Mouse (Mus musculus): Measurements from ENCODE around the gene Wfdc3. TPM values are rescaled to one million over a fixed set of nuclear protein-coding genes. Genes with fewer than 3 reads are reported as not detected.

The Wfdc3 gene
- polyA plus RNA-seq, 1 experiment = 2.6 TPM

DNA sequence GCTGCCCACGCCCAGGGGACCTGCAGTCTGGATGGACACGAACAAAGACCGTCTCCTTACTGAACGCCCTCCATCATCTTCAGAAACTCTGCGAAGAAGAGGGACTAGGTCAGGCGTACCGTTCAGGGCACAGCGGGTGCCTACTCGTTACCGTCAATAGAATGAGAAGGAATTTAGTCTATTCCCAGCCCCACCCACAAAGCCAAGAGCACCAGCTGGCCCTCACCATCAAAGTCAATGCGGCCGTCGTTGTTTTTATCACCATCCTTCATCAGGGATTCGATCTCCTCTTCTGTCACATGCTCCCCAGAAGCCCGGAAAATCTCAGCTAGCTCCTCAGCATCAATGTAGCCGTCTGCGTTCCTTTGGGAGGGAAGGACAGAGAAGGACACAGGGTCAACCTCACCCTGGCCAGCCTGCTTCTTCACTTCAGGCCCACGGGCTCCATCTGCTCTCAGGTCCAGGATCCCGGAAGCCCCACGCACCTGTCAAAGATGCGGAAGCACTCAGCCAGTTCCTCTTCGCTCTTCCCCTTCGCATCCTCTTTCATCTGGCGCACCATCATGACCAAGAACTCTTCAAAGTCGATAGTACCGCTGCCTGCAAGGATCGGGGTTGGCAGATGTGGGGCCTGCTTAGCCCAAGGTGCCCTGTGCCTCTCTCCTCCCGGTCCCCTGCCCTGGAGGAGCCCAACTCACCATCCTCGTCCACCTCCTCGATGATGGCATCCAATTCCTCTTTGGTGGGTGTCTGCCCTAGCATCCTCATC is 31.7 kb upstream of the Wfdc3 start:
- Histone ChIP-seq H3K4me3 (ENCODE audit: insufficient read depth, low read length) (no peak overlapping the region), H3K4me1 (ENCODE audit: control insufficient read depth, insufficient read depth, low read length) (no peaks in the 10 kb centered on the region), H3K27ac (ENCODE audit: insufficient read depth, low read length) (no peak overlapping the region)
- no peak for TF ChIP-seq CTCF (IDR thresholded peaks at IDR 0.05; ENCODE audit: extremely low read depth, insufficient read depth, low read length)

DNA sequence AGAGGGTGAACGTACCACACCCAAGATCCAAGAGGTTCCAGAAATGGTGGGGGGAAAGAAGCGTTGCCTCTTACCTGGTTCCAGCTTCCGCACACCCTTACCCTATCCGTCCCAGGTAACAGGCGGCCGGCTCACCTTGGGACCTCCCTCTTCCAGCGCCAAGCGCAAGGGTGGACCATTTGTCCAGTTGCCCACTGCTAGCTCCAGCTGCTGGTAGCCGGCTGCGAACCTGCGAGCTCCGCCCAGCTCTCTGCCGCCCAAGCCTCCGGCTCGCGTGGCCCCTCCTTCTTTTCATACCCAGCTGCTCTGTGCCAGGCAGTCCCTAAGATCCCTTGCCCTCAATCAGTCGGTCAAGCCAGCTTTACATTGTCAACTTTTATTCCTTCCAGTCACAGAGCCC is 31.1 kb upstream of the Wfdc3 start:
- Histone ChIP-seq H3K4me1 (ENCODE audit: control insufficient read depth, insufficient read depth, low read length) (no peaks in the 10 kb centered on the region), H3K4me3 (ENCODE audit: insufficient read depth, low read length) (no peak overlapping the region), H3K27ac (ENCODE audit: insufficient read depth, low read length) (no peak overlapping the region)
- TF ChIP-seq POLR2A (IDR thresholded peaks at IDR 0.05; ENCODE audit: extremely low read depth, insufficient read depth, low read length) (no peak), CTCF (IDR thresholded peaks at IDR 0.05; ENCODE audit: extremely low read depth, insufficient read depth, low read length) (no peak)

DNA sequence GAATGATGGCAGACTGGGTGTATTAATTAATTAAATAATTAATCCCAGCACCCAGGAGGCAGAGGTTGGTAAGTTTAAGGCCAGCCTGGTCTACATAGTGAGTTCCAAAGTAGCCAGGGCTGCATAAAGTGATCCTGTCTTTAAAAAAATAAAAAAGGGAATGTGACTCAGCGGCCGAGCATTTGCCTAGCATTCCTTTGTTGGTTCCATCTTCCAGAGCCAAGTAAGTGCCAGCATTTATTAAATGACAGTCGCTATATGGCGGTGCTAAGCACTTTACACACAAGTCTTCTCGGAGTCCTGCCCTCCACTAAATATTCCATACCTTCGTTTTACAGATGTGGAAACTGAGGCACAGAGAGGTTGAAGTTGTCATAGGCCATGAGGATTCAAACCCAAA is 30.4 kb upstream of the Wfdc3 start:
- TF ChIP-seq POLR2A (IDR thresholded peaks at IDR 0.05; ENCODE audit: extremely low read depth, insufficient read depth, low read length) (no peak), CTCF (IDR thresholded peaks at IDR 0.05; ENCODE audit: extremely low read depth, insufficient read depth, low read length) (no peak)
- Histone ChIP-seq H3K4me1 (ENCODE audit: control insufficient read depth, insufficient read depth, low read length) (no peaks in the 10 kb centered on the region), H3K4me3 (ENCODE audit: insufficient read depth, low read length) (no peak overlapping the region), H3K27ac (ENCODE audit: insufficient read depth, low read length) (no peak overlapping the region)

DNA sequence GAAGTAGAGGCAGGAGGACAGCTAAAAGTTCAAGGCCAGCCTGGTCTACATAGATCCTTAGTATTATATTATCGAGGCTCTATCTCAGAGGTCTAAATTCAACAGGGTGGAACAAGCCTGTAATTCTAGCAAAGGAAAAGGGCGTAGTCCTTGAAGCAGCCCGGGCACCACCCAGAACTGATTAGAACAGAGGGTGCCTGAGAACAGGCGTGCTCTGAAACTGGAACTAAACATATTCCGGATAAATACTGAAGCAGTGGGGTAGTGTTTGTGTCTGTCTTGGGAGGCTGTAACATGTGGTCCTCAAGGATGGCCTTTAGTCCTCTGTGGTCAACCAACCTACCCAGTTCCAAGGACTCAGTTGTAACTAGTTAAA is 28.2 kb upstream of the Wfdc3 start:
- H3K4me3 ChIP-seq (ENCODE audit: insufficient read depth, low read length) = no peak overlapping the region
- TF ChIP-seq CTCF (IDR thresholded peaks at IDR 0.05; ENCODE audit: extremely low read depth, insufficient read depth, low read length) (no peak), POLR2A (IDR thresholded peaks at IDR 0.05; ENCODE audit: extremely low read depth, insufficient read depth, low read length) (no peak)

DNA sequence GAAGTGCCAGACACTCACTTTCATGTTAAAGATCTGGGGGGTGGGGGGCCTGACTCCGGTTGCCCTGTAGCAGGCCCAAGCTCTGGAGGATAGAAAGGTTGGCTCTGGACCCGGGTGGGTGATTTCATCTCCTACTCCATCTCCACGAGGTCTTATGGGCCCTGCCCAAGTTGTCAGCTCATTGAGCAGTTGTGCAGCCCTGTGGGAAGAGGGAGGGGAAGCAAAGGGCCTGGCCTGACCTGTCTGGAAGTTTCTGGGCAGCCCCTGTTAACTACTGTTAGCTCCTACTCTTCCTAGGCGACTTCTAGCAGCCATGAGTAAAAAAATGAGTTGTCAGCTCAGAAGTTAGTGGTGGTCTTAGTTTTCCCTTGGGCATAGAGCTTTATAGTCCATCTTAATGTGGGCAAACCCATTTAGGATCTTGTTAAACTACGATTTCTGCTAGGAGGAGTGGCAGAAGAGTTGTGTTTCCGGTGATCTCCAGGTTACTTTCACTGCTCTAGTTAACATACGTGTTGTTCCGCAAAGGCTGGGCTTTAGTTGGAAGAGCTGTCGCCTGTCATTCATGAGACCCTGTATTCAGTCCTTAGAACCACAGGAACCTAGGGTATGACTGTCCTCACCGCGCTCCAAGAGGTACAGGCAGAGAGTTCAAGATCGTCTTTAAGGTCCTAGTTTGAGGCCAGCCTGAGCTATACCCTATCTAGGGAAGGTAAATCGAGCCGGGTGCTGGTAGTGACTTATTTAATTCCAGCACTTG is 27.7 kb upstream of the Wfdc3 start:
- no peak overlapping the region for H3K27ac ChIP-seq (ENCODE audit: insufficient read depth, low read length)
- TF ChIP-seq CTCF (IDR thresholded peaks at IDR 0.05; ENCODE audit: extremely low read depth, insufficient read depth, low read length) = no peak
- no peak for TF ChIP-seq POLR2A (IDR thresholded peaks at IDR 0.05; ENCODE audit: extremely low read depth, insufficient read depth, low read length)
- H3K4me1 ChIP-seq (ENCODE audit: control insufficient read depth, insufficient read depth, low read length) = no peaks in the 10 kb centered on the region
- no peak overlapping the region for H3K4me3 ChIP-seq (ENCODE audit: insufficient read depth, low read length)

More for the DNA sequence above, 28.2 kb upstream of the Wfdc3 start:
- Histone ChIP-seq H3K4me1 (ENCODE audit: control insufficient read depth, insufficient read depth, low read length) (no peaks in the 10 kb centered on the region), H3K27ac (ENCODE audit: insufficient read depth, low read length) (no peak overlapping the region)

DNA sequence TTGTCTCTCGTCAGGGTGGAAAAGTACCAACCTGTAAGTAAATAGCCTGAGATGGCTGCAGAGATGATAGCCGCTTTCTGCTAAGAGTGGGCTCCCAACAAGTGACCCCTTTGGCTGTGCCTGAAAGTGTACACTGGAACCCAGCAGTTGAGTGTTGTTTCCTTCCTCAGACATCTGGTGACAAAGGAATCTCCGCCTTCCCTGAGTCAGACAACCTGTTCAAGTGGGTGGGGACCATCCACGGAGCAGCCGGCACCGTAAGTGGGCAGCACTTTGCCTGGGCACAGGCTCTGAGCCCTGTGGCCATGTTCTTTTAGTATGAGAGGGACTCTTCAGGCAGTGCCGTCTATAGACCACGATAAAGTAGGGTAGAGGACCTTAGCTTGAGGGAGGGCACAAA is 25.4 kb upstream of the Wfdc3 start:
- Histone ChIP-seq H3K4me1 (ENCODE audit: control insufficient read depth, insufficient read depth, low read length) (no peaks in the 10 kb centered on the region), H3K4me3 (ENCODE audit: insufficient read depth, low read length) (no peak overlapping the region), H3K27ac (ENCODE audit: insufficient read depth, low read length) (no peak overlapping the region)
- TF ChIP-seq CTCF (IDR thresholded peaks at IDR 0.05; ENCODE audit: extremely low read depth, insufficient read depth, low read length) (no peak), POLR2A (IDR thresholded peaks at IDR 0.05; ENCODE audit: extremely low read depth, insufficient read depth, low read length) (no peak)

DNA sequence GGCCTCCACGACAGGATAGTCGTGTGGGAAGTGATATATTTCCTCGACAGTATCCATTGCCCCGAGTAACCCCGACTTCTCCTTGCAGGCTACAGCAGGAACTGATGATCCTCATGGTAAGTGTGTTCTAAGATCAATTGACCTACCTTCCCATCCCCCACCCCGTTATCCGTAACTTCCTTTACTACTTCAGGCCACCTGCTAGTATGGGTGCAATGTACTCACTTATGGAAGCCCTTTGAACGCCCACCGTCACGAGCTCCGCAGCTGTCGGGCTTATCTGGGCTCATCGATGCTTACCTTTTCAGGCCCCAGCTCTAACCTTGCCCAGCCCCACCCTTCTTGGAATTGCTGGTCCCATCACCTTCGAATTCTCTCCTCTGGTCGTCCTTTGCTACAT is 24.5 kb upstream of the Wfdc3 start:
- Histone ChIP-seq H3K4me3 (ENCODE audit: insufficient read depth, low read length) (peak overlapping the region; percentile 34; the same call in 1 of the 2 replicates), H3K27ac (ENCODE audit: insufficient read depth, low read length) (no peak overlapping the region), H3K4me1 (ENCODE audit: control insufficient read depth, insufficient read depth, low read length) (no peaks in the 10 kb centered on the region)
- TF ChIP-seq POLR2A (IDR thresholded peaks at IDR 0.05; ENCODE audit: extremely low read depth, insufficient read depth, low read length) (no peak), CTCF (IDR thresholded peaks at IDR 0.05; ENCODE audit: extremely low read depth, insufficient read depth, low read length) (no peak)

DNA sequence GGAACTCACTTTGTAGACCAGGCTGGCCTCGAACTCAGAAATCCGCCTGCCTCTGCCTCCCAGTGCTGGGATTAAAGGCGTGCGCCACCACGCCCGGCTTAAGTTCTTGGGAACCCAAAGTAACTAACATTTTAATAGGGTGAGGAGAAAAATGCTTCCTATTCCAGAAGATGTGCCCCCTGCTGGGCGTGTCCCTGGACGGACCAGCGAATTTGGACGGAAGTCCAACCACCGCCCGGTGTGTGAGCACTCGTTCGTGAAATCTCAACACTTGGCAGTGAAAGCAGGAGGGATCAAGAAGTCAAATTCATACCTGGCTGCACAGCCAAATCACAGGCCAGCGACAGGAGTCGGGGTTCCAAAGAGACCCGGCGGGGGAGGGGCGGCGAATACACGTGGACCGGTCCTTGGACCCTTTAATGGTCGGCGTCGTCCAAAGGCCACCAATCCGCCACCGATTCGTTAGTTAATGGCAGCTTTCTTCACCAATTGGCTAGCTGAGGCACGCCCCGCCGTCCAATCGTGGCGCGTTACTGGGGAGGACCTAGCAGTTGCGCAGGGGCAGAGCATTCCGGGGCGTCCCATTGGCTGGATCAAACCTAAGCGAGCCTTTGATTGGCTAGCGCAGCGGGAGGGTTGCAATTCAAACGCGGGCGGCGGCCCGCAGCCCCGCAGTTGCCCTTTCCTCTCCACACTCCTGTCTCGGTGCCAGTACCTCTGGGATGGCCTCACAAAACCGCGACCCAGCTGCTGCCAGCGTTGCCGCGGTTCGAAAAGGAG is 23.7 kb upstream of the Wfdc3 start, which contains the start of gene Ube2c:
Gene Ube2c (plus strand): TSS at position 641 of the 780 bp plus-strand sequence.
- Histone ChIP-seq H3K27ac (ENCODE audit: insufficient read depth, low read length) (no peak within 1 kb of the TSS), H3K4me1 (ENCODE audit: control insufficient read depth, insufficient read depth, low read length) (no peaks in the 10 kb centered on the region), H3K4me3 (ENCODE audit: insufficient read depth, low read length) (peak within 1 kb of the TSS; percentile 34)
- 0 out of 2 replicates have a peak, but pooled peaks have one; percentile 2 for TF ChIP-seq CTCF (IDR thresholded peaks at IDR 0.05; ENCODE audit: extremely low read depth, insufficient read depth, low read length)
- no peak for TF ChIP-seq POLR2A (IDR thresholded peaks at IDR 0.05; ENCODE audit: extremely low read depth, insufficient read depth, low read length)

DNA sequence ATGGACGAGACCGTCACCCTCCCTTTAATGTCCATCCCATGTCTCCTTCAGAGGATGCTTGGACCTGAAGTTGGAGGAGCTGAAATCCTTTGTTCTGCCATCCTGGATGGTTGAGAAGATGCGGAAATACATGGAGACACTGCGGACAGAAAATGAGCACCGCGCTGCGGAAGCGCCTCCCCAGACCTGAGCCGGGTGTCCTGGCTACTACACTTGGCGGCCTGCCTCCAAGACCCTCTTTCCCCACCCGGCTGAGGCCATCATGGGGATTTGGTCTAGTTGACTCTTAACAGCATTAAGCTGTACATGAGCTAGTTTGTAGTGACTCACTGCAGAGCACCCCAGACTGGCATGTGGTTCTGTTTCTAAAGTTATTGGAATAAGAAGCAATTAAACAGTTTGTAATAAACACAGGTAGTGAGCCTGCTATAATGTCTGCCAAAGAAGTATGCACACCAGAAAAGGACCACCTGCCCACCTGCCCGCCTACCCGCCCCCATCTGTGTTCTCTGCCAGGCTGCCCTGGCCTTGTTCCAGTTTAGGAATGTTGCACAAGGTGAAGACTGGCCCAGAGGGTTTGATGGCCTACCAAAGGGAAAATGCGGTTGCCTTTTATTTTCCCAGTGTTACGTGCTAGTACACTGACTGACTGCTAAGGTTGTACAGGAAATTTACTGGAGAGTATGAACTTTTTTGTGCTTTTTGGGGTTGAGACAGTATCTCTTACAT is 22.2 kb upstream of the Wfdc3 start:
- H3K4me1 ChIP-seq (ENCODE audit: control insufficient read depth, insufficient read depth, low read length) = no peaks in the 10 kb centered on the region
- TF ChIP-seq POLR2A (IDR thresholded peaks at IDR 0.05; ENCODE audit: extremely low read depth, insufficient read depth, low read length) (no peak), CTCF (IDR thresholded peaks at IDR 0.05; ENCODE audit: extremely low read depth, insufficient read depth, low read length) (no peak)
- no peak overlapping the region for H3K4me3 ChIP-seq (ENCODE audit: insufficient read depth, low read length)
- H3K27ac ChIP-seq (ENCODE audit: insufficient read depth, low read length) = no peak overlapping the region

Data from cortical plate, adult 2 months (tissue).